Mouse (Mus musculus) MEL (cell line): ENCODE results near the gene Akain1.

Experiments used
- CHD1 ChIP-seq: IDR thresholded peaks from 2 replicates; pipeline ENCODE4 v1.6.1; 2012; ENCODE audit warnings: low read depth, mild to moderate bottlenecking, inconsistent platforms, low read length, improper control_type of control experiment
- CTCF ChIP-seq, 3 experiments: IDR thresholded peaks in 2 of 3; conservative IDR thresholded peaks in 1 of 3; 2 replicates each; pipeline ENCODE4 v1.5.1; 2011 to 2012; ENCODE audit warnings: low read length in 3 of 3, low read depth in 2 of 3, mild to moderate bottlenecking in 2 of 3, improper control_type of control experiment in 1 of 3, inconsistent platforms in 1 of 3, mixed read lengths in 1 of 3, moderate library complexity in 1 of 3; ENCODE audit not compliant: control insufficient read depth in 1 of 3, insufficient read depth in 1 of 3, poor library complexity in 1 of 3, severe bottlenecking in 1 of 3
- EP300 ChIP-seq, 2 experiments: IDR thresholded peaks; 2 replicates each; pipeline ENCODE4 v1.6.1; 2011; ENCODE audit warnings: improper control_type of control experiment in 2 of 2, low read length in 2 of 2, low read depth in 1 of 2, mild to moderate bottlenecking in 1 of 2
- GATA1 ChIP-seq: IDR thresholded peaks from 2 replicates; pipeline ENCODE4 v1.6.1; 2011; ENCODE audit warnings: low read depth, low read length, improper control_type of control experiment
- MAFK ChIP-seq: IDR thresholded peaks from 2 replicates; pipeline ENCODE4 v1.6.1; 2011; ENCODE audit warnings: low read depth, mild to moderate bottlenecking, low read length, improper control_type of control experiment, borderline replicate concordance
- NRF1 ChIP-seq: IDR thresholded peaks from 2 replicates; pipeline ENCODE4 v1.6.1; 2014; ENCODE audit warnings: low read depth, mild to moderate bottlenecking, inconsistent platforms, low read length, improper control_type of control experiment, moderate library complexity; ENCODE audit not compliant: poor library complexity, insufficient read depth, severe bottlenecking
- POLR2A ChIP-seq, 2 experiments: IDR thresholded peaks; 2 replicates each; pipeline ENCODE4 v1.6.1; 2011 to 2012; ENCODE audit warnings: low read length in 2 of 2, mild to moderate bottlenecking in 2 of 2, control low read depth in 1 of 2, improper control_type of control experiment in 1 of 2, low read depth in 1 of 2, moderate library complexity in 1 of 2; ENCODE audit not compliant: control insufficient read depth in 1 of 2, insufficient read depth in 1 of 2, poor library complexity in 1 of 2
- POLR2AphosphoS5 ChIP-seq: IDR thresholded peaks from 2 replicates; pipeline ENCODE4 v1.6.1; 2012; ENCODE audit warnings: low read depth, borderline replicate concordance, mild to moderate bottlenecking, inconsistent platforms, low read length, moderate library complexity, mixed read lengths
- RAD21 ChIP-seq: IDR thresholded peaks from 2 replicates; pipeline ENCODE4 v1.6.1; 2011; ENCODE audit warnings: mild to moderate bottlenecking, low read depth, low read length, improper control_type of control experiment
- USF1 ChIP-seq: IDR thresholded peaks from 2 replicates; pipeline ENCODE4 v1.6.1; 2014; ENCODE audit warnings: low read depth, mild to moderate bottlenecking, inconsistent platforms, low read length, improper control_type of control experiment, moderate library complexity

DNA sequence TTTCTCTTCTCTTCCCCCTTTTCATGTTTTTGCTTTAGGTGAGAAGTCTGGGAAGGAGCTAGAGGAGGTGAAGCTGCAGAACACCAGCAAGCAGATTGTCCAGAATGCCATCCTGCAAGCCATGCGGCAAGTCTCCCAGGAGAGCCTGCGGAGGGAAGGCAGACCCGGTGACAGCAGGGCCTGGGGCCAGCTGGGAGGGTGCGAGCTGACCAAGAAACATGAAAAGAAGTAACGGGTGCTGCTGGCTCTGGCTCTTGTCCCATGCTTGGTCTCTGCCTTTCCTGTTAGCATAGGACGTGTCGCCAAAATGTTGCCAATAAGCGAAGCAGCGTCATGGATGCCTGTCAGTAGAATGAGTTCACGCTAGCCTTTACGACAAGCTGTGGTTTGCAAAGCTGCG is 48.0 kb downstream of the Akain1 start:
- TF ChIP-seq EP300 (IDR thresholded peaks at IDR 0.05; ENCODE audit: low read depth in 1 of 2, low read length in 2 of 2) (no peak), USF1 (no peak), POLR2A (IDR thresholded peaks at IDR 0.05; ENCODE audit: control insufficient read depth in 1 of 2, insufficient read depth in 1 of 2, low read depth in 1 of 2, low read length in 2 of 2, poor library complexity in 1 of 2) (no peak), GATA1 (no peak), CHD1 (no peak), RAD21 (no peak), CTCF (IDR thresholded peaks at IDR 0.05 in 2 of 3, conservative IDR thresholded peaks at IDR 0.05 in 1 of 3; ENCODE audit: control insufficient read depth in 1 of 3, insufficient read depth in 1 of 3, low read depth in 2 of 3, low read length in 3 of 3, poor library complexity in 1 of 3, severe bottlenecking in 1 of 3) (no peak), POLR2AphosphoS5 (no peak), MAFK (no peak), NRF1 (no peak)
